Mouse (Mus musculus): ENCODE measurements around the gene Ndufc2. TPM values are rescaled to one million over a fixed set of nuclear protein-coding genes. Genes with fewer than 3 reads are reported as not detected.
A peak's percentile ranks its signal among the peaks of the same experiment; 100 is the strongest.

Gene Ndufc2
- 304 and 310 TPM in 2 replicates for polyA plus RNA-seq (2016; fragmentation: Nextera tagmentation; extraction: Ambion mirVana)

- Histone ChIP-seq H3K4me1 (peaks cover 21% of the 10 kb centered on the region), H3K27ac (replicated peaks) (peak within 1 kb of the TSS; percentile 93), H3K9me3 (peaks cover 7% of the 10 kb centered on the region), H3K36me3 (replicated peaks) (peaks cover 33% of the 10 kb centered on the region), H3K4me3 (peak within 1 kb of the TSS; percentile 90), H3K27me3 (replicated peaks; ENCODE audit: low read depth, poor library complexity, severe bottlenecking) (no peaks in the 10 kb centered on the region)
- WGBS: under 1% methylated on average over 54 of the region's 54 CpGs
- DNase-seq (ENCODE audit: low spot score): peak; percentile 83
These were observed at the start of gene Ndufc2 for GRCm38 (mm10) chr7:97399960-97400715. Gene Ndufc2 (plus strand): TSS chr7:97400003.

DNA sequence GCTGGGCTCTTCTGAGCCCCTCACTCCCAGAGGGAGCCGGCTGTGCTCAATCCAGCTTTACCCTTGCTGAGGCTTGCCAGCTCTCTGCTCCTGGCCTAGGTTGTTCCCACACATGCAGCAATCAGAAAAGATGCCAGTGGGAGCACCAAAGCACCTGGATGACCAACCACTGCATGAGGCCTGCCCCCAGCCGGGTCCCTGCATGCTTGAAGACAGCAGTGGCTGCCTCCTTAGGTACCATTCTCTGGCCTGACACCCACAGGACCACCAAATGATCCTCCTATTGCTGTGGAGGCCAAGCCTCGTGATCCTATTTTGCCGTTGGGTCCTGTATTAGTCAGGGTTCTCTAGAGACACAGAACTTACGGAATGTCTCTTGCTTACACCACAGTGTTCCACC, 48.9 kb upstream of the Ndufc2 start:
- Histone ChIP-seq H3K4me1 (0 out of 2 replicates have a peak, but pooled peaks cover 6% of the 10 kb centered on the region), H3K4me3 (no peak overlapping the region), H3K27ac (replicated peaks) (no peak overlapping the region), H3K36me3 (replicated peaks) (no peaks in the 10 kb centered on the region), H3K27me3 (replicated peaks; ENCODE audit: low read depth, poor library complexity, severe bottlenecking) (no peaks in the 10 kb centered on the region), H3K9me3 (no peaks in the 10 kb centered on the region)
- no peak for DNase-seq (ENCODE audit: low spot score)
- WGBS: 89% methylated on average over 5 of the region's 5 CpGs

DNA sequence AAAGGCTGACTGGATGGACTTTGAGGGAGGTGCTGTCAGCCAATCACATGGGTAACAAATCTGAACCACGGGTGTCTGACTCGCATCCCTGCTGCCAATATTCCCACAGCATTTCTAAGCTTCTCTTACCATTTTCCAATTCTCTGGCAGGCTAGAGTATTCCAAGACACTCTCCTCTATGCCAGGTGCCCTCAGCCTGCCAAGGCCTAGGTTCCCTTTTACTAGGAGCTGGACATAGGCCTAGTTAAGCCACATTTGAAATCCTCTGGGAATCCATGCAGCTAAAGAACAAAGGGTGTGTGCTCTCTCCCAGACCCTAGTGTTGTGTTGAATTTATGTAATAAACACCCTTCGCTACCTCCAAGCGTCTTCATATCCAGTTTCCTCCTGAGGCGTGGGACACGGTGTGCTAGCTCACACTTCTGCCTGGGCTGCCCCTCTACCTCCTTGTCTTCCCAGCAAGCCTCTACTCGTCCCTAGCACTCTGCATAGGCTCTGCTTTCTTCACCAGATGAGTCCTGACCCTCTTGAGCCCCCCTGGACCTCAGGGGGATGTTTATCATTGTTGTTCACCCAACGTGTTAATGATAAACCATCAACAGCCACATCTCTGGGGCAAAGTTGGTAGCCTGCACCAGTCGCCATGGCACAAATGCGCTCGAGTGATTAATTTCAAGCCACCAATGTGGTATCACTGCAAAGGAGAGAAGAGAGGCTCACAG, 47.9 kb upstream of the Ndufc2 start:
- Histone ChIP-seq H3K4me3 (no peak overlapping the region), H3K4me1 (0 out of 2 replicates have a peak, but pooled peaks cover 4% of the 10 kb centered on the region), H3K36me3 (replicated peaks) (no peaks in the 10 kb centered on the region), H3K27me3 (replicated peaks; ENCODE audit: low read depth, poor library complexity, severe bottlenecking) (no peaks in the 10 kb centered on the region), H3K9me3 (no peaks in the 10 kb centered on the region), H3K27ac (replicated peaks) (no peak overlapping the region)
- WGBS: 87% methylated on average over 11 of the region's 11 CpGs
- no peak for DNase-seq (ENCODE audit: low spot score)

DNA sequence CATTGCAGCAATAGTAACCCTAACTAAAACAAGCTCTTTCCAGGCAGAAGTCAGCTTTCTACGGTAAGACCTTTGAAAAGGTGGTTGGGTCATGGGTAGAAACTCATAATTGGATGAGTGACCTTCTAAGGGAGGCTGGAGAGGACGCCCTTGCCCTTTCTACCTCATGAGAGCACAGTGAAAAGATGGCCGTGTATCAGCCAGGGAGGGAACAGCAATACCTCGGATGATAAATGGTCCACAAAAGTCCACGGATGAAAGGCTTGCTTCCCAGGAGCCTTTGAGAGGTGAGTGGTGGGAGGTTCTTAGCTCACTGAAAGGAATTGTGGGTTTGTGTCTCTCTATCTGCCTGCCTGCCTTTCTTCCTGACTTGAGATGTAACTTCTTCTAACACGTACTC, 46.4 kb upstream of the Ndufc2 start:
- no peaks in the 10 kb centered on the region for H3K27me3 ChIP-seq (replicated peaks; ENCODE audit: low read depth, poor library complexity, severe bottlenecking)
- no peak for DNase-seq (ENCODE audit: low spot score)
- no peaks in the 10 kb centered on the region for H3K9me3 ChIP-seq
- 0 out of 2 replicates have a peak, but pooled peaks cover 4% of the 10 kb centered on the region for H3K4me1 ChIP-seq
- H3K4me3 ChIP-seq: no peak overlapping the region
- WGBS: 88% methylated on average over 6 of the region's 6 CpGs
- H3K27ac ChIP-seq (replicated peaks): no peak overlapping the region
- no peaks in the 10 kb centered on the region for H3K36me3 ChIP-seq (replicated peaks)

GRCm38 (mm10) chr7:97355068-97355841, 44.5 kb upstream of the Ndufc2 start:
- H3K9me3 ChIP-seq: no peaks in the 10 kb centered on the region

GRCm38 (mm10) chr7:97356253-97356652, 43.5 kb upstream of the Ndufc2 start:
- DNase-seq (ENCODE audit: low spot score): no peak
- no peaks in the 10 kb centered on the region for H3K27me3 ChIP-seq (replicated peaks; ENCODE audit: low read depth, poor library complexity, severe bottlenecking)

More at GRCm38 (mm10) chr7:97355068-97355841, 44.5 kb upstream of the Ndufc2 start:
- no peak for DNase-seq (ENCODE audit: low spot score)
- Histone ChIP-seq H3K36me3 (replicated peaks) (no peaks in the 10 kb centered on the region), H3K27me3 (replicated peaks; ENCODE audit: low read depth, poor library complexity, severe bottlenecking) (no peaks in the 10 kb centered on the region), H3K4me3 (no peak overlapping the region), H3K4me1 (0 out of 2 replicates have a peak, but pooled peaks cover 4% of the 10 kb centered on the region), H3K27ac (replicated peaks) (no peak overlapping the region)
- 48% methylated on average over 13 of the region's 13 CpGs for WGBS

GRCm38 (mm10) chr7:97356875-97357276, 42.9 kb upstream of the Ndufc2 start:
- no peak overlapping the region for H3K4me3 ChIP-seq
- no peaks in the 10 kb centered on the region for H3K36me3 ChIP-seq (replicated peaks)
- H3K9me3 ChIP-seq: no peaks in the 10 kb centered on the region
- H3K4me1 ChIP-seq: 0 out of 2 replicates have a peak, but pooled peaks cover 4% of the 10 kb centered on the region
- no peak overlapping the region for H3K27ac ChIP-seq (replicated peaks)
- no peaks in the 10 kb centered on the region for H3K27me3 ChIP-seq (replicated peaks; ENCODE audit: low read depth, poor library complexity, severe bottlenecking)
- 77% methylated on average over 5 of the region's 5 CpGs for WGBS
- DNase-seq (ENCODE audit: low spot score): no peak

More at GRCm38 (mm10) chr7:97356253-97356652, 43.5 kb upstream of the Ndufc2 start:
- Histone ChIP-seq H3K4me3 (no peak overlapping the region), H3K9me3 (no peaks in the 10 kb centered on the region), H3K27ac (replicated peaks) (no peak overlapping the region), H3K4me1 (0 out of 2 replicates have a peak, but pooled peaks cover 4% of the 10 kb centered on the region), H3K36me3 (replicated peaks) (no peaks in the 10 kb centered on the region)
- WGBS: 83% methylated on average over 5 of the region's 5 CpGs

GRCm38 (mm10) chr7:97357840-97358239, 42.0 kb upstream of the Ndufc2 start:
- WGBS: 71% methylated on average over 3 of the region's 3 CpGs
- H3K36me3 ChIP-seq (replicated peaks): no peaks in the 10 kb centered on the region
- no peaks in the 10 kb centered on the region for H3K27me3 ChIP-seq (replicated peaks; ENCODE audit: low read depth, poor library complexity, severe bottlenecking)
- H3K27ac ChIP-seq (replicated peaks): no peak overlapping the region
- H3K4me3 ChIP-seq: no peak overlapping the region
- no peaks in the 10 kb centered on the region for H3K9me3 ChIP-seq
- H3K4me1 ChIP-seq: 0 out of 2 replicates have a peak, but pooled peaks cover 4% of the 10 kb centered on the region
- no peak for DNase-seq (ENCODE audit: low spot score)

GRCm38 (mm10) chr7:97358347-97358746, 41.5 kb upstream of the Ndufc2 start:
- Histone ChIP-seq H3K27ac (replicated peaks) (no peak overlapping the region), H3K4me1 (0 out of 2 replicates have a peak, but pooled peaks cover 4% of the 10 kb centered on the region), H3K36me3 (replicated peaks) (no peaks in the 10 kb centered on the region), H3K9me3 (no peaks in the 10 kb centered on the region), H3K27me3 (replicated peaks; ENCODE audit: low read depth, poor library complexity, severe bottlenecking) (no peaks in the 10 kb centered on the region), H3K4me3 (no peak overlapping the region)
- WGBS: 87% methylated on average over 4 of the region's 4 CpGs
- DNase-seq (ENCODE audit: low spot score): no peak

DNA sequence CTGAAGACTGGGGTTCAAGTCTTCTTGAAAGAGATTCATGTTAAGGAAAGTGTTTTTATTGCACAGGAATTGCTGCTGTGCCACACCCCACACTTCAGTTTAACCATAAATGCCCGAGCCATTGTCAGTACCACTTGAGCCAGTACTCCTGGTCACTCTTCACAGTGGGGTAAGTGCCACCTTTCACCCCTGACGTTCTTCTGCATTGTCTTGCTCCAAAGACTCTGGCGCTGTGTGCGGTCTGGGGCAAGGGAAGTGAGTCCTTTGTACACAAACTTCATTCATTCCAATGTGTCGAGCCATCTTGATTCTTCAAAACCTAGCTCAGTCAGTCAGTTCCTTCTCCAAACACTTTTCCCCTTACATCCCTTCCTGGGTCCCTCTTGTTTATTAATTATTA, 39.6 kb upstream of the Ndufc2 start:
- no peak for DNase-seq (ENCODE audit: low spot score)
- no peak overlapping the region for H3K4me3 ChIP-seq
- no peaks in the 10 kb centered on the region for H3K27me3 ChIP-seq (replicated peaks; ENCODE audit: low read depth, poor library complexity, severe bottlenecking)
- H3K4me1 ChIP-seq: 0 out of 2 replicates have a peak, but pooled peaks cover 4% of the 10 kb centered on the region
- no peaks in the 10 kb centered on the region for H3K9me3 ChIP-seq
- WGBS: 79% methylated on average over 5 of the region's 5 CpGs
- no peaks in the 10 kb centered on the region for H3K36me3 ChIP-seq (replicated peaks)
- H3K27ac ChIP-seq (replicated peaks): no peak overlapping the region

- no peak for DNase-seq (ENCODE audit: low spot score)
- H3K27me3 ChIP-seq (replicated peaks; ENCODE audit: low read depth, poor library complexity, severe bottlenecking): no peaks in the 10 kb centered on the region
- no peak overlapping the region for H3K27ac ChIP-seq (replicated peaks)
- no peaks in the 10 kb centered on the region for H3K36me3 ChIP-seq (replicated peaks)
- no peak overlapping the region for H3K4me3 ChIP-seq
- WGBS: 67% methylated on average over 3 of the region's 3 CpGs
- H3K4me1 ChIP-seq: no peaks in the 10 kb centered on the region
- no peaks in the 10 kb centered on the region for H3K9me3 ChIP-seq
These were observed 38.8 kb upstream of the Ndufc2 start for GRCm38 (mm10) chr7:97360955-97361354.

DNA sequence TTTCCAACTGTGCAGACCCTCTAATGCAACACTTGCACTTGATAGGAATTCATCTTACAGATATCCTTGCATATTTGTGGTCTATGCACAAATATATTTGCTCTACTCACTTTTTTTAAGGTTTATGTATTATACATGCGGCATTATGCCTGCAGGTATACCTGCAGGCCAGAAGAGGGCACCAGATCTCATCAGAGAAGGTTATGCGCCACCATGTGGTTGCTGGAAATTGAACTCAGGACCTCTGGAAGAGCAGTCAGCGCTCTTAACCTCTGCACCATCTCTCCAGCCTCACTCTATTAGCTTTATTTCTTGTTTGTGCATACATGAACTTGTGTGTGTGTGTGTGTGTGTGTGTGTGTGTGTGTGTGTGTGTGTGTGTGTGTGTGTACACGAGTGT, 38.3 kb upstream of the Ndufc2 start:
- Histone ChIP-seq H3K4me1 (no peaks in the 10 kb centered on the region), H3K27ac (replicated peaks) (no peak overlapping the region), H3K4me3 (no peak overlapping the region), H3K27me3 (replicated peaks; ENCODE audit: low read depth, poor library complexity, severe bottlenecking) (no peaks in the 10 kb centered on the region), H3K36me3 (replicated peaks) (no peaks in the 10 kb centered on the region), H3K9me3 (no peaks in the 10 kb centered on the region)
- DNase-seq (ENCODE audit: low spot score): peak; percentile 39
- WGBS: 20% methylated on average over 4 of the region's 4 CpGs

Measured in embryonic facial prominence, embryonic 10.5 days (tissue).